In genomic region chr4:70509987-70510386, GRCm38 (mm10) we compare ENCODE assay signal across 19 mouse cellular contexts. TPM values are rescaled to one million over a fixed set of nuclear protein-coding genes. Genes with fewer than 3 reads are reported as not detected.
DNase-seq lines count a peak whose midpoint lies in the region; ATAC-seq lines count a peak whose summit lies in the region.
"Had no signal": no experiment of that assay in that cellular context is flagged by ENCODE, and none has a peak within 500 bp of the region (broad histone marks: within the 10 kb centered on the region; RNA-seq: fewer than 3 reads in every experiment).

No protein-coding gene starts in this region.

- H3K9me3 ChIP-seq in forebrain, embryonic 11.5 days (ENCODE audit: control insufficient read depth, low read length) = no peaks in the 10 kb centered on the region
- no peaks in the 10 kb centered on the region for H3K9me3 ChIP-seq in forebrain, embryonic 10.5 days
- H3K9me3 ChIP-seq in hindbrain, embryonic 15.5 days = no peaks in the 10 kb centered on the region
- H3K9me3 ChIP-seq in hindbrain, embryonic 10.5 days = no peaks in the 10 kb centered on the region
- H3K9me3 ChIP-seq in neural tube, embryonic 12.5 days = no peaks in the 10 kb centered on the region
- H3K9me3 ChIP-seq: embryonic facial prominence, embryonic 10.5 days; heart, embryonic 15.5 days had no signal

- no peak overlapping the region for H3K9ac ChIP-seq in forebrain, embryonic 11.5 days (ENCODE audit: low read length)
- no peak overlapping the region for H3K9ac ChIP-seq in hindbrain, embryonic 15.5 days
- H3K9ac ChIP-seq in neural tube, embryonic 12.5 days = no peak overlapping the region
- H3K9ac ChIP-seq: forebrain, postnatal 0 days; heart, embryonic 15.5 days had no signal

- no peak overlapping the region for H3K4me2 ChIP-seq in forebrain, embryonic 11.5 days (ENCODE audit: low read depth, low read length, severe bottlenecking)
- no peak overlapping the region for H3K4me2 ChIP-seq in hindbrain, embryonic 15.5 days
- no peak overlapping the region for H3K4me2 ChIP-seq in neural tube, embryonic 12.5 days (replicated peaks)
- H3K4me2 ChIP-seq: heart, embryonic 11.5 days; heart, embryonic 15.5 days had no signal

- H3K36me3 ChIP-seq in forebrain, embryonic 11.5 days (ENCODE audit: control insufficient read depth, insufficient read depth, low read length) = no peaks in the 10 kb centered on the region
- no peaks in the 10 kb centered on the region for H3K36me3 ChIP-seq in forebrain, embryonic 10.5 days (replicated peaks)
- H3K36me3 ChIP-seq in hindbrain, embryonic 15.5 days = no peaks in the 10 kb centered on the region
- H3K36me3 ChIP-seq in hindbrain, embryonic 10.5 days = 0 out of 2 replicates have a peak, but pooled peaks cover 6% of the 10 kb centered on the region
- no peaks in the 10 kb centered on the region for H3K36me3 ChIP-seq in neural tube, embryonic 12.5 days
- H3K36me3 ChIP-seq: embryonic facial prominence, embryonic 10.5 days; heart, embryonic 15.5 days had no signal

- WGBS in forebrain, embryonic 11.5 days = 29% methylated on average over 2 of the region's 2 CpGs
- WGBS in forebrain, embryonic 10.5 days = 38% methylated on average over 2 of the region's 2 CpGs
- 49% methylated on average over 2 of the region's 2 CpGs for whole genome bisulfite sequencing in hindbrain, embryonic 15.5 days
- 49% methylated on average over 2 of the region's 2 CpGs for WGBS in hindbrain, embryonic 10.5 days
- 56% methylated on average over 2 of the region's 2 CpGs for WGBS in neural tube, embryonic 12.5 days

- no peaks in the 10 kb centered on the region; the same call in 1 of the 2 replicates for H3K4me1 ChIP-seq in forebrain, embryonic 11.5 days (replicated peaks; ENCODE audit: control insufficient read depth, insufficient read depth, low read length)
- peaks cover 25% of the 10 kb centered on the region for H3K4me1 ChIP-seq in forebrain, embryonic 10.5 days
- H3K4me1 ChIP-seq in hindbrain, embryonic 15.5 days (replicated peaks) = peaks cover 8% of the 10 kb centered on the region
- H3K4me1 ChIP-seq in hindbrain, embryonic 10.5 days (replicated peaks) = peaks cover 11% of the 10 kb centered on the region
- H3K4me1 ChIP-seq in neural tube, embryonic 12.5 days = no peaks in the 10 kb centered on the region
- H3K4me1 ChIP-seq: heart, embryonic 15.5 days had no signal

- H3K4me3 ChIP-seq in forebrain, embryonic 11.5 days (ENCODE audit: low read depth, low read length) = no peak overlapping the region
- no peak overlapping the region for H3K4me3 ChIP-seq in forebrain, embryonic 10.5 days
- no peak overlapping the region for H3K4me3 ChIP-seq in hindbrain, embryonic 15.5 days
- H3K4me3 ChIP-seq in hindbrain, embryonic 10.5 days = no peak overlapping the region
- H3K4me3 ChIP-seq in neural tube, embryonic 12.5 days = no peak overlapping the region
- H3K4me3 ChIP-seq: embryonic facial prominence, embryonic 10.5 days; heart, adult 2 months; heart, embryonic 15.5 days had no signal

- H3K27me3 ChIP-seq in forebrain, embryonic 11.5 days (ENCODE audit: control insufficient read depth, insufficient read depth, low read length) = no peaks in the 10 kb centered on the region
- no peaks in the 10 kb centered on the region for H3K27me3 ChIP-seq in forebrain, embryonic 10.5 days (ENCODE audit: poor library complexity, severe bottlenecking)
- H3K27me3 ChIP-seq in hindbrain, embryonic 15.5 days = no peaks in the 10 kb centered on the region
- H3K27me3 ChIP-seq in hindbrain, embryonic 10.5 days (ENCODE audit: insufficient read depth, poor library complexity, severe bottlenecking) = no peaks in the 10 kb centered on the region
- H3K27me3 ChIP-seq in neural tube, embryonic 12.5 days (replicated peaks) = no peaks in the 10 kb centered on the region
- H3K27me3 ChIP-seq: heart, embryonic 15.5 days; Patski had no signal

- ATAC-seq in forebrain, embryonic 11.5 days (replicated peaks; ENCODE audit: low FRiP score) = 0 out of 2 replicates have a peak, but pooled peaks have one; percentile 63
- no peak for ATAC-seq in hindbrain, embryonic 15.5 days (ENCODE audit: low FRiP score, low read depth)
- ATAC-seq in neural tube, embryonic 12.5 days (ENCODE audit: low FRiP score, low read depth) = 0 out of 2 replicates have a peak, but pooled peaks have one; percentile 48
- ATAC-seq: activated CD4-positive, CD25-positive, alpha-beta regulatory T cell, adult 4 months; forebrain, postnatal 0 days; Patski had no signal

- H3K27ac ChIP-seq in forebrain, embryonic 11.5 days (ENCODE audit: low read depth, low read length) = no peak overlapping the region
- no peak overlapping the region for H3K27ac ChIP-seq in forebrain, embryonic 10.5 days
- H3K27ac ChIP-seq in hindbrain, embryonic 15.5 days (replicated peaks) = peak overlapping the region; percentile 51; the same call in 1 of the 2 replicates
- H3K27ac ChIP-seq in hindbrain, embryonic 10.5 days = no peak overlapping the region
- H3K27ac ChIP-seq in neural tube, embryonic 12.5 days = no peak overlapping the region
- H3K27ac ChIP-seq: embryonic facial prominence, embryonic 10.5 days; heart, adult 2 months; heart, embryonic 15.5 days had no signal

- DNase-seq in forebrain, embryonic 11.5 days (ENCODE audit: low spot score) = no peak
- DNase-seq in forebrain, embryonic 10.5 days (ENCODE audit: extremely low spot score, low spot score) = no peak
- no peak for DNase-seq in hindbrain, embryonic 10.5 days (ENCODE audit: low spot score)
- DNase-seq in neural tube, embryonic 10.5 days (ENCODE audit: extremely low spot score, low spot score) = no peak
- DNase-seq in urinary bladder, postnatal 10 days (ENCODE audit: low spot score) = no peak
- DNase-seq: adrenal gland, postnatal 14 days; cerebellum, adult 18-20 months; cerebellum, postnatal 10 days; forebrain, postnatal 0 days; gastrocnemius, postnatal 14 days; heart, adult 2 months; heart, postnatal 14 days had no signal

RNA-seq across cellular contexts. Expression of gene Megf9, which starts 24.8 kb away (rescaled TPM):
- 28.2 and 29.3 TPM in 2 replicates for polyA plus RNA-seq in forebrain, embryonic 11.5 days (2014; fragmentation: Nextera tagmentation; extraction: Ambion mirVana)
- polyA plus RNA-seq in forebrain, embryonic 10.5 days (2016; fragmentation: Nextera tagmentation; extraction: Ambion mirVana) = 14.2 and 14.5 TPM in 2 replicates
- 28.5 and 32.0 TPM in 2 replicates for polyA plus RNA-seq in hindbrain, embryonic 15.5 days (2015; fragmentation: Nextera tagmentation; extraction: Ambion mirVana)
- 17.9 and 22.2 TPM in 2 replicates for polyA plus RNA-seq in hindbrain, embryonic 10.5 days (2016; fragmentation: Nextera tagmentation; extraction: Ambion mirVana)
- polyA plus RNA-seq in neural tube, embryonic 12.5 days (2016; fragmentation: Nextera tagmentation; extraction: Ambion mirVana) = 30.9 and 32.5 TPM in 2 replicates
